Comparison of ENCODE assay signal across 42 mouse cellular contexts in genomic region chr8:65064071-65064470, GRCm38 (mm10). TPM values are rescaled to one million over a fixed set of nuclear protein-coding genes. Genes with fewer than 3 reads are reported as not detected.
"Had no signal": no experiment of that assay in that cellular context is flagged by ENCODE, and none has a peak within 500 bp of the region (broad histone marks: within the 10 kb centered on the region; RNA-seq: fewer than 3 reads in every experiment).

No protein-coding gene starts in this region.

- H3K4me3 ChIP-seq: heart, embryonic 13.5 days; heart, embryonic 15.5 days; hindbrain, embryonic 13.5 days; hindbrain, embryonic 15.5 days; limb, embryonic 10.5 days; limb, embryonic 12.5 days; liver, embryonic 13.5 days; liver, embryonic 15.5 days had no signal

- H3K4me1 ChIP-seq: heart, embryonic 13.5 days; heart, embryonic 15.5 days; hindbrain, embryonic 13.5 days; hindbrain, embryonic 15.5 days; liver, embryonic 13.5 days; liver, embryonic 15.5 days had no signal

- H3K9ac ChIP-seq: heart, embryonic 13.5 days; heart, embryonic 15.5 days; hindbrain, embryonic 13.5 days; hindbrain, embryonic 15.5 days; limb, embryonic 12.5 days; liver, embryonic 13.5 days; liver, embryonic 15.5 days had no signal

- DNase-seq: gastrocnemius, postnatal 14 days; gastrocnemius, postnatal 36 days; heart, adult 18-20 months; heart, postnatal 14 days; heart, postnatal 36 days; kidney, adult 11 months; kidney, adult 2 months; kidney, adult 9 months; kidney, postnatal 10 days; kidney, postnatal 36 days; layer of hippocampus, adult 9-11 months; layer of hippocampus, postnatal 36 days; liver; liver, embryonic 13.5 days had no signal

- H3K27me3 ChIP-seq: heart, embryonic 13.5 days; heart, embryonic 15.5 days; hindbrain, embryonic 13.5 days; hindbrain, embryonic 15.5 days; limb, embryonic 12.5 days; liver, embryonic 13.5 days; liver, embryonic 15.5 days had no signal

- H3K27ac ChIP-seq: heart, embryonic 13.5 days; heart, embryonic 15.5 days; hindbrain, embryonic 13.5 days; hindbrain, embryonic 15.5 days; hindbrain, postnatal 0 days; limb, embryonic 10.5 days; limb, embryonic 12.5 days; liver, embryonic 13.5 days; liver, embryonic 15.5 days had no signal

- H3K36me3 ChIP-seq: heart, embryonic 13.5 days; heart, embryonic 15.5 days; hindbrain, embryonic 13.5 days; hindbrain, embryonic 15.5 days; limb, embryonic 10.5 days; limb, embryonic 12.5 days; liver, embryonic 13.5 days; liver, embryonic 15.5 days had no signal

RNA-seq across cellular contexts. Expression of gene Gm10663, which starts 10.8 kb away (rescaled TPM):
- total RNA-seq: gastrocnemius, adult 18-20 months; gastrocnemius, adult 8-10 months; gastrocnemius, postnatal 14 days; gastrocnemius, postnatal 36 days; heart, adult 18-20 months; heart, postnatal 14 days; heart, postnatal 36 days; hematopoietic stem cell, adult 5-6 weeks; hindbrain, postnatal 0 days; layer of hippocampus, adult 18-20 months; layer of hippocampus, adult 8-10 months; layer of hippocampus, postnatal 14 days; layer of hippocampus, postnatal 36 days; left cerebral cortex, adult 18-20 months; left cerebral cortex, adult 8-10 months; left cerebral cortex, postnatal 10 days; left cerebral cortex, postnatal 25 days had no signal
- polyA plus RNA-seq: gonadal fat pad, adult 2 months; heart, embryonic 11.5 days; heart, embryonic 13.5 days; heart, embryonic 15.5 days; heart, postnatal 0 days; hindbrain, embryonic 11.5 days; hindbrain, embryonic 13.5 days; hindbrain, embryonic 15.5 days; hindbrain, postnatal 0 days; intestine, embryonic 14.5 days; intestine, embryonic 16.5 days; kidney, adult 2 months; kidney, embryonic 16.5 days; large intestine, adult 2 months; limb, embryonic 10.5 days; limb, embryonic 12.5 days; limb, embryonic 14.5 days; liver, embryonic 11.5 days; liver, embryonic 13.5 days; liver, embryonic 15.5 days had no signal

RNA-seq across cellular contexts. Expression of gene Apela, which starts 26.9 kb away (rescaled TPM):
- total RNA-seq: gastrocnemius, adult 18-20 months; gastrocnemius, adult 8-10 months; gastrocnemius, postnatal 14 days; gastrocnemius, postnatal 36 days; heart, adult 18-20 months; heart, postnatal 14 days; heart, postnatal 36 days; hematopoietic stem cell, adult 5-6 weeks; layer of hippocampus, adult 18-20 months; layer of hippocampus, adult 8-10 months; layer of hippocampus, postnatal 36 days; left cerebral cortex, adult 18-20 months; left cerebral cortex, adult 8-10 months; left cerebral cortex, postnatal 10 days; left cerebral cortex, postnatal 25 days had no signal
- polyA plus RNA-seq: gonadal fat pad, adult 2 months; large intestine, adult 2 months had no signal

RNA-seq across cellular contexts. Expression of gene Trim60, which starts 45.7 kb away (rescaled TPM):
- total RNA-seq: gastrocnemius, adult 18-20 months; gastrocnemius, adult 8-10 months; gastrocnemius, postnatal 14 days; gastrocnemius, postnatal 36 days; heart, adult 18-20 months; heart, postnatal 14 days; heart, postnatal 36 days; hematopoietic stem cell, adult 5-6 weeks; hindbrain, postnatal 0 days; layer of hippocampus, adult 18-20 months; layer of hippocampus, adult 8-10 months; layer of hippocampus, postnatal 14 days; layer of hippocampus, postnatal 36 days; left cerebral cortex, adult 18-20 months; left cerebral cortex, adult 8-10 months; left cerebral cortex, postnatal 10 days; left cerebral cortex, postnatal 25 days had no signal
- polyA plus RNA-seq: gonadal fat pad, adult 2 months; heart, embryonic 11.5 days; heart, embryonic 13.5 days; heart, embryonic 15.5 days; heart, postnatal 0 days; hindbrain, embryonic 11.5 days; hindbrain, embryonic 13.5 days; hindbrain, embryonic 15.5 days; hindbrain, postnatal 0 days; intestine, embryonic 14.5 days; intestine, embryonic 16.5 days; large intestine, adult 2 months; limb, embryonic 10.5 days; limb, embryonic 12.5 days; liver, embryonic 11.5 days; liver, embryonic 13.5 days; liver, embryonic 15.5 days had no signal

RNA-seq across cellular contexts. Expression of gene Trim61, which starts 45.7 kb away (rescaled TPM):
- total RNA-seq: gastrocnemius, adult 18-20 months; gastrocnemius, adult 8-10 months; gastrocnemius, postnatal 14 days; gastrocnemius, postnatal 36 days; heart, adult 18-20 months; heart, postnatal 14 days; heart, postnatal 36 days; hematopoietic stem cell, adult 5-6 weeks; hindbrain, postnatal 0 days; layer of hippocampus, adult 18-20 months; layer of hippocampus, adult 8-10 months; layer of hippocampus, postnatal 14 days; layer of hippocampus, postnatal 36 days; left cerebral cortex, adult 18-20 months; left cerebral cortex, adult 8-10 months; left cerebral cortex, postnatal 10 days; left cerebral cortex, postnatal 25 days had no signal
- polyA plus RNA-seq: gonadal fat pad, adult 2 months; heart, embryonic 15.5 days; heart, postnatal 0 days; hindbrain, embryonic 11.5 days; hindbrain, embryonic 13.5 days; hindbrain, embryonic 15.5 days; hindbrain, postnatal 0 days; intestine, embryonic 14.5 days; large intestine, adult 2 months; limb, embryonic 10.5 days; limb, embryonic 12.5 days; liver, embryonic 13.5 days; liver, embryonic 15.5 days had no signal
